In genomic region chr14:8095562-8095950, GRCm38 (mm10) we compare ENCODE assay signal across 8 mouse cellular contexts. TPM values are rescaled to one million over a fixed set of nuclear protein-coding genes. Genes with fewer than 3 reads are reported as not detected.
DNase-seq lines count a peak whose midpoint lies in the region; ATAC-seq and TF ChIP-seq lines count a peak whose summit lies in the region.

No protein-coding gene starts in this region.

- H3K27me3 ChIP-seq in lung, embryonic 15.5 days: no peaks in the 10 kb centered on the region
- no peaks in the 10 kb centered on the region for H3K27me3 ChIP-seq in forebrain, embryonic 14.5 days (replicated peaks; ENCODE audit: control insufficient read depth, insufficient read depth, low read length)
- H3K27me3 ChIP-seq in midbrain, postnatal 0 days (ENCODE audit: insufficient read depth, low read length): no peaks in the 10 kb centered on the region

- H3K9me3 ChIP-seq in lung, embryonic 15.5 days: no peaks in the 10 kb centered on the region
- H3K9me3 ChIP-seq in forebrain, embryonic 14.5 days (replicated peaks; ENCODE audit: control insufficient read depth, low read length): no peaks in the 10 kb centered on the region
- no peaks in the 10 kb centered on the region for H3K9me3 ChIP-seq in midbrain, postnatal 0 days (ENCODE audit: low read length)

- no peak overlapping the region for H3K4me3 ChIP-seq in lung, embryonic 15.5 days
- no peak overlapping the region for H3K4me3 ChIP-seq in forebrain, embryonic 14.5 days (ENCODE audit: low read depth, low read length)
- no peak overlapping the region for H3K4me3 ChIP-seq in midbrain, postnatal 0 days (ENCODE audit: low read depth, low read length)

- peak overlapping the region; percentile 69 for H3K27ac ChIP-seq in lung, embryonic 15.5 days
- H3K27ac ChIP-seq in forebrain, embryonic 14.5 days (ENCODE audit: low read depth, low read length): no peak overlapping the region
- H3K27ac ChIP-seq in midbrain, postnatal 0 days (ENCODE audit: low read depth, low read length): no peak overlapping the region

- peaks cover 3% of the 10 kb centered on the region; the same call in 1 of the 2 replicates for H3K36me3 ChIP-seq in lung, embryonic 15.5 days
- H3K36me3 ChIP-seq in forebrain, embryonic 14.5 days (ENCODE audit: control insufficient read depth, insufficient read depth, low read length): peaks cover 6% of the 10 kb centered on the region
- H3K36me3 ChIP-seq in midbrain, postnatal 0 days (ENCODE audit: insufficient read depth, low read length): 0 out of 2 replicates have a peak, but pooled peaks cover 3% of the 10 kb centered on the region

- H3K4me1 ChIP-seq in lung, embryonic 15.5 days: peaks cover 23% of the 10 kb centered on the region
- H3K4me1 ChIP-seq in forebrain, embryonic 14.5 days (ENCODE audit: control insufficient read depth, insufficient read depth, low read length): peaks cover 12% of the 10 kb centered on the region
- H3K4me1 ChIP-seq in midbrain, postnatal 0 days (ENCODE audit: insufficient read depth, low read length): peaks cover 8% of the 10 kb centered on the region; the same call in 1 of the 2 replicates

- TF ChIP-seq CTCF in midbrain, postnatal 0 days (IDR thresholded peaks at IDR 0.05): no peak

- WGBS in lung, embryonic 15.5 days: 34% methylated on average over 7 of the region's 7 CpGs
- WGBS in forebrain, embryonic 14.5 days: 79% methylated on average over 7 of the region's 7 CpGs
- 79% methylated on average over 7 of the region's 7 CpGs for WGBS in midbrain, postnatal 0 days

- peak overlapping the region; percentile 35 for H3K4me2 ChIP-seq in lung, embryonic 15.5 days
- no peak overlapping the region for H3K4me2 ChIP-seq in forebrain, embryonic 14.5 days (ENCODE audit: low read length)
- no peak overlapping the region for H3K4me2 ChIP-seq in midbrain, postnatal 0 days (ENCODE audit: low read depth, low read length, poor library complexity, severe bottlenecking)

- DNase-seq in MN1 (ENCODE audit: low spot score): peak; percentile 32
- DNase-seq in kidney, adult 11 months: peak; percentile 25
- no peak for DNase-seq in forebrain, embryonic 14.5 days (ENCODE audit: low spot score)
- DNase-seq in left cerebral cortex, postnatal 14 days (ENCODE audit: low spot score in 2 of 2): no peak
- no peak for DNase-seq in midbrain, postnatal 0 days (ENCODE audit: low spot score)
- no peak for DNase-seq in right cerebral cortex, postnatal 36 days (ENCODE audit: low spot score in 2 of 2)

- ATAC-seq in granulocyte monocyte progenitor cell, adult 5-6 weeks (replicated peaks; ENCODE audit: poor library complexity, severe bottlenecking): peak; percentile 4; the same call in 1 of the 2 replicates
- ATAC-seq in lung, embryonic 15.5 days (ENCODE audit: borderline replicate concordance, extremely low read depth, low FRiP score, low TSS enrichment): peak; percentile 16; the same call in 1 of the 2 replicates
- ATAC-seq in forebrain, embryonic 14.5 days: no peak
- ATAC-seq in midbrain, postnatal 0 days (ENCODE audit: low FRiP score): no peak

- intact Hi-C loops in left cerebral cortex, postnatal 14 days (cut with DNase I): loop anchor here (5.0 to 10.0 kb wide), 3 partner anchors 47 to 149 kb away; no protein-coding TSS in a partner anchor

- H3K9ac ChIP-seq in lung, embryonic 15.5 days: no peak overlapping the region
- H3K9ac ChIP-seq in forebrain, embryonic 14.5 days (ENCODE audit: low read length): no peak overlapping the region
- H3K9ac ChIP-seq in midbrain, postnatal 0 days (replicated peaks; ENCODE audit: low read length, poor library complexity, severe bottlenecking): no peak overlapping the region

RNA-seq across cellular contexts. Expression of gene Pxk, which starts 2.5 kb away (rescaled TPM):
- total RNA-seq in granulocyte monocyte progenitor cell, adult 5-6 weeks (2014; fragmentation: Nextera tagmentation): 34.1 and 40.7 TPM in 2 replicates
- 25.6 and 30.0 TPM in 2 replicates for total RNA-seq in granulocyte monocyte progenitor cell, adult 5-6 weeks (2017)
- 33.8 and 37.4 TPM in 2 replicates for polyA plus RNA-seq in lung, embryonic 15.5 days (2015; fragmentation: Nextera tagmentation; extraction: Ambion mirVana)
- 42.8 and 48.3 TPM in 2 replicates for polyA plus RNA-seq in forebrain, embryonic 14.5 days (2014; fragmentation: Nextera tagmentation; extraction: Ambion mirVana)
- 10 to 100 TPM; 29.5 to 29.6 TPM for total RNA-seq in left cerebral cortex, postnatal 14 days (2021)
- 37.3 and 55.5 TPM in 2 replicates for total RNA-seq in midbrain, postnatal 0 days (2014; rRNA removed)
- 54.3 and 58.3 TPM in 2 replicates for polyA plus RNA-seq in midbrain, postnatal 0 days (2015; fragmentation: Nextera tagmentation; extraction: Ambion mirVana)

RNA-seq across cellular contexts. Expression of gene Rpp14, which starts 15.4 kb away (rescaled TPM):
- total RNA-seq in granulocyte monocyte progenitor cell, adult 5-6 weeks (2014; fragmentation: Nextera tagmentation): 35.5 and 43.7 TPM in 2 replicates
- 62.6 and 72.8 TPM in 2 replicates for total RNA-seq in granulocyte monocyte progenitor cell, adult 5-6 weeks (2017)
- polyA plus RNA-seq in lung, embryonic 15.5 days (2015; fragmentation: Nextera tagmentation; extraction: Ambion mirVana): 44.8 and 50.6 TPM in 2 replicates
- 58.3 and 65.1 TPM in 2 replicates for polyA plus RNA-seq in forebrain, embryonic 14.5 days (2014; fragmentation: Nextera tagmentation; extraction: Ambion mirVana)
- total RNA-seq in left cerebral cortex, postnatal 14 days (2021): 10 to 100 TPM; 28.0 to 28.9 TPM
- total RNA-seq in midbrain, postnatal 0 days (2014; rRNA removed): 20.6 and 31.1 TPM in 2 replicates
- polyA plus RNA-seq in midbrain, postnatal 0 days (2015; fragmentation: Nextera tagmentation; extraction: Ambion mirVana): 35.5 and 39.6 TPM in 2 replicates

Comparison
In these comparisons a context has a peak if more than half of its experiments do, and no peak if none do; other contexts are left out.
1. DNase-seq: peak in MN1 (single experiment) and kidney, adult 11 months (single experiment); none in forebrain, embryonic 14.5 days (single experiment), left cerebral cortex, postnatal 14 days (0 of 2), midbrain, postnatal 0 days (single experiment) and right cerebral cortex, postnatal 36 days (0 of 2).
2. ATAC-seq: peak in granulocyte monocyte progenitor cell, adult 5-6 weeks (single experiment) and lung, embryonic 15.5 days (single experiment); none in forebrain, embryonic 14.5 days (single experiment) and midbrain, postnatal 0 days (single experiment).